Mouse (Mus musculus): ENCODE data around the gene Atn1. TPM values are rescaled to one million over a fixed set of nuclear protein-coding genes. Genes with fewer than 3 reads are reported as not detected.

Atn1 gene
- 10 to 100 TPM; 28.0 to 34.6 TPM for total RNA-seq (2023)

DNA sequence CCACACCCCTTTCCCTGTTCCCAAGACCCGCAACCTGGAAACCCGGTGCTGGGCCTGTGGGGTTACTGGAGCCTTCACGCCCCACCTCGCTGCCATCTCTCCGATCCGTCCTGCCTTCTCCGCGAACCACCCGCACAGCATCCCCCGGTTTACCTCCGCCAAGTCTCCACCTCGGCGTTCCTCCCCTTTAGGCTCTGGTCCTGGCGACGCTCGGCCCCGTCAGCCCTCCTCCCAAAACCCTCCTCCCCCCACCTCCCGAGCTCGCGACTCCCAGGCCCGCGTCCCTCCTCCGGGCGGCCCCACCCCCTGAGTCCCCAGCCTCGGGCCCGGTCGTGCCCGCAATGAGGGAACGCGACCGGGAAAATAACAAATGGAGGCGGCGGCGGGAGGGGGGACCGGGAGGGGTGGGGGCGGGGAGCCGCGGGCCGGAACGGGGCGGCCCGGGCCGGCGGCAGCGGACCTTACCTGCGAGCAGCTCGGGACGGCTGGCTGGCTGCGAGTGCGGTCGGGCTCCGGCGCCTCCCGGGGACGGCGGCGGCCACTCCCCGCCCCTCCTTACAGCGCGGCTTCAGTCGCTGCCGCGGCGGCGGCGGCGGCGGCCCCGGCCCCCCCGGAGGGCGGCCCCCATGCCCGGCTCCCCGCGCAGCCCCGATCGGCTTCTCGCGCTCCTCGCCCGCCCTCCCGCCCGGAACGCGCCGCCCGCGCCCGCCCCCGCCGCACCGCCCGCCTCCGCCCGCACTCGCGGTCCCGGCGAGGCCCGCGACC, at the start of gene Atn1, which contains the start of gene Gm45234:
Atn1 (minus strand) TSS at position 694 of the 765 bp plus-strand sequence.
Gm45234 (minus strand) TSS at position 191 of the 765 bp plus-strand sequence.

DNA sequence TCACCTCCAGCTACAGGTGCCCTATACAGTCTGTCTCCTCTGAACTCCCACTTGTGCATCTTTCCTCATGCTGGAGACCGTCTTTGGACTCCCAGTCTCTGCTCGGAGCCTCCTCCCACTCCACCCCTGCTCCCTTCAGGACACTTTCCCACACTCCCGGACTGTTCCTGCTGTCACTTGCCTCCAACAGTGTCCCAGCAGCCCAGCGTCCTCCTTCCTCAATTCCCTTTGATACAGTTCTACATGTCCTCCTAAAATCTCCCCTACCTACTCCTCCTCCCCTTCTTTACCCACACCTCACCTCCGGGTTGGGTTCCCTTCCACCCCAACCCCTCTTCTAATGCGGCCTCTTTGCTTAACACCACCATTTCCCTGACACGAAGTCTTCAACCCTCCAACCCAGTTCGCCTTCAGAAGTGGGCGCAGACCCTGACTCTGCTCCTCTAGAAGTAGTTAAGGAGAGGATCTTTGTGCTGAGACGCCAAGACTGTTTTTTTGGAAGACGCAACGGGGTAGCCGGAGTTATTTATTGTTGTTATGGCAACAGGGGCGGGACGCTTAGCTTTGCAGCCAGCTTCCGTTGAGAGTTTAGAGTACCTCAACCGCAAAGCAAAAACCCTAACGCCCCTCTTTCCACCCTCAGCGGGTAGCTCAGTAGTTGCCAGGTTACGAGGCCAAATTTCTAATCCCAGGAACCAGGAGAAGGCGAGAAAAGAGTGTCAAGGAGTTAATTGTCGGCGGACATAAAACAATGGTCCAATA, 23.1 kb upstream of the Atn1 start, which contains the start of gene Lrrc23:
Lrrc23 (minus strand) TSS at position 506 of the 762 bp plus-strand sequence.

DNA sequence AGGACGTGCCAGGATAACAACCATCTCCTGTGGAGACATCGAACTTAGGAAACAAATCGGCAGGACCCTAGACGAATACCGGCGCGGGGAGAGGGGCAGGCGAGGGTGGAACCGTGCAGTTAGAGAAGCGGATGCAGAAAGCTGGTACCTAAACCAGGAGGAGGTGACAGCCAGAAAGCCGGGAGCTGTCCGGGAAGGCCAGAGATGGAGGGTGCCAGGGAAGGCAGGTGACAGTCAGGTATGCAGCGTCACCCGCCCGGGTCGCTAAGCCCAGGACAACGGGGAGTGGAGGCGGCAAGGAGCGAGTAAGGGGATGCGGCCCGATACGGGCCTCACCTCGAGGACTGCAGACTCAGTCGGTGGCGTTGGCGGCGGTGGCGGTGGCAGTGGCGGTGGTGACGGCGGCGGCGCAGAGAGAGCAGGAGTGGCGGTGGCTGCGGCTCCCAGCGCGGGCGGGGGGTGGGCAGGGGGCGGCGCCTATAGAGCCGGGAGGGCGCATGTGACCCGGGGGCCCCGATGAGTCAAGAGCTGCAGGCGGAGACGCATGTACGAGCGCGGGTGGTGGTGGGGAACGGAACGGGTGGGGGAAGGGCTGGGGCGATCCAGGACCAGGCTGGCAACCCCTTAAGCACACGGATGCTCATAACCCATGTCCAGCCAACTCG, 12.9 kb upstream of the Atn1 start, which contains the start of gene Eno2:
Eno2 (minus strand) TSS at position 573 of the 665 bp plus-strand sequence.

DNA sequence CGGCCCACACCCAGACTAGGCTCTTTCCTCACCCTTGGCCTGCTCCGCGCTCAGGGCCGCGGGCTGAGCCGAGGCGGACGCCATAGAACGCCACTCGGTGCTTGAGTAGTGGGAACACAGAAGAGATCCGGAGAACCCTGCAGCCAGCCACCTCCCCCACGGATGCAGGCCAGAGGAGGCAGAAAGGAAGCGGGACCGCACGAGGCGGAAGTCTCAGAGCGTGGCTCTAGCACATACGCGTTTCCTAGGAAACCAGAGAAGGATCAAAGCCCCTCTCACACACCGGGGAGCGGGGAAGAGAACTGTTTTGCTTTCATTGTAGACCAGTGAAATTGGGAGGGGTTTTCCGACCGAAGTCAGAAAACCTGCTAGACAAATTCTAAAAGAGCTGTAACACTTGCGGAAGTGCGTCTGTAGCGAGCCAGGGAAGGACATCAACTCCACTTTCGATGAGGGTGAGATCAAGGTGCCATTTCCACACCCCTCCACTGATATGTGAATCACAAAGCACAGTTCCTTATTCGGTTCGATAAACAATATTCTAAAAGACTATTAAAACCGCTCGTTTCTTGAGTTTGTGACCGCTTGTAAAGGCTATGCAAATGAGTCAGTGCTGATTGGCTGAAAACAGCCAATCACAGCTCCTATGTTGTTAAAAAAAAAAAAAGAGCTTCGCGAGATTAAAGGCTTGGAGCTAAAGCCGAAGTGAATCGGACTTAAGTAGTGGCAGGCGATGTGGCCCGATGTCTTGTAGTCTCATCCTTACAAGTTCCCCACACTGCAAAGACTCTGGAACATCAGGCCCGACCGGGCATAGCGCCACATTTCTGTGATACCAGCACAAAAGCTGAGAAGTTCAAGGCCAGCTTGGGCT, 15.2 kb downstream of the Atn1 start, which contains the start of gene Grcc10:
Grcc10 (minus strand) TSS at position 487 of the 874 bp plus-strand sequence.

DNA sequence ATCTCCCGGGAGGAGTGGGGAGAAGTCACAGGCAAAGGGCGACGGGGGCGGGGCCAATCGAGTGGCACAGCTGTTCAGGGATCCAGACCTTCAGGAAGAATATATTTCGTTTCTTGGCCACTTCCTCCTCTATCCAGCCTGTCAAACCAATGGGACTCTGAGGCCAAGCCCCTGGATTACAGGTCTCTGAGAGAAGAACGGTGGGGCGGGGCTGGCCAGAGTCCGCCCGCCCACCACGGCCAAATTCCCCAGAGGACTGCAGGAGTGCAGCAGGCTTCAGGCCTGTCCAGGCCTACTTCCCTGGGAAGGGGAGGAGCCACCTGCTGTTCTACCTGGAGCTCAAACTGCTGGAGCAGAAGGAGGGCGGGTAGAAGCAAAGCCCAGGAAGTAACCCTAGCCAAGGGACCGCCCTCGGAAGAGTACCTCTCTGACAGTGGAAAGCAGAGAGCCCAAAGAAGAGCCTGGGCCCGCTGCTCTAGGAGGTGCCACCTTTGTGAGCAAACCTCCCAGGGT, 17.8 kb downstream of the Atn1 start, which contains the start of gene Ptpn6:
Ptpn6 (minus strand) TSS at position 204 of the 513 bp plus-strand sequence.

DNA sequence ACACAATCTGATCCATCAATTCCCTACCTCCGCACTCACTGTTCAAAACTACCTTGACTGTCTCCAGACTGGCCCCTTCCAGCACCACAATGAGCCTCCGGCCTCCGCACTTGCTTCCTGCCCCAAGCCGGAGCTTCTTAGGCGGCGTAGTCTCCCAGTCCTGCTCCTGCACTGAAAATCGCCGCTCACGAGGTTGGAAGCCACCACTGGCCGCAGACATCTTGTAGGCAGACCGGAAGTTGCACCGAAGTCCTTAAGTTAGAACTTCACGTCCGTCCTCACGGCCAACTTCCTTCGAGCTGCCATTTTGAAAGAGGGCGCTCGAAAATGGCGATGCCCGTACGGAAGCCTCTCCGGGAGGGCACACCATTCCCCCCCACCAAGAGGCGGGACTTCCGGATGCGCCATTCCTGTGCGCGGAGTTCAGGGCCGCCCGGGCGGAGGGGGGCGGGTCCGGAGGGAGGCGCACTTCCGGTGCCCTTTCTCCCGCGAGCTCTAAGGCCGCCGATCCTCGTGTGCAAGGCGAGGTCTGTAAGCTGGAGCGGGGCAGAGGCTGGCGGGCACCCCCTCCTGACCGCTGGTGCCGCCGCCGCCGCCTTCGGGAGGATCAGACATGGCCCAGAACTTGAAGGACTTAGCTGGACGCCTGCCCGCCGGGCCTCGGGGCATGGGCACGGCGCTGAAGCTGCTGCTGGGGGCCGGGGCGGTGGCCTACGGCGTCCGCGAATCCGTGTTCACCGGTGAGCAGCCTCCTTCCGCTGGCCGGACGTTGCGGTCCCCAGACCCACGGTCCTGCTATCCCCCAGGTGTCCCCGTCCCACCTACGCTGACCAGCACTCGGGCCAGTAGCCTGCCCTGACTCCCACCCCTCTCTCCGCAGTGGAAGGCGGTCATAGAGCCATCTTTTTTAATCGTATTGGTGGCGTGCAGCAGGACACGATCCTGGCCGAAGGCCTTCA, 44.2 kb downstream of the Atn1 start, which contains the start of the genes Emg1 and Phb2:
Emg1 (minus strand) TSS at position 355 of the 959 bp plus-strand sequence.
Phb2 (plus strand) TSS at position 513 of the 959 bp plus-strand sequence.

Other genes starting within 250 kb of the Atn1 start
- gene C1ra, start 244.1 kb downstream of the Atn1 start, total RNA-seq (2023): 1 to 10 TPM; 5.3 TPM
- not detected for gene C1s1, start 214.2 kb downstream of the Atn1 start, total RNA-seq (2023)
- under 1 TPM; 0.71 to 0.80 TPM for gene C1rb, start 186.2 kb downstream of the Atn1 start, total RNA-seq (2023)
- gene C1s2, start 120.4 kb downstream of the Atn1 start, total RNA-seq (2023): not detected
- 10 to 100 TPM; 39.7 to 48.9 TPM for gene Lpcat3, start 93.5 kb downstream of the Atn1 start, total RNA-seq (2023)
- gene Emg1, start 44.3 kb downstream of the Atn1 start, total RNA-seq (2023): 10 to 100 TPM; 49.4 to 59.1 TPM
- 100 to 1,000 TPM; 104 to 117 TPM for gene Phb2, start 44.2 kb downstream of the Atn1 start, total RNA-seq (2023)
- gene Ptpn6, start 17.8 kb downstream of the Atn1 start, total RNA-seq (2023): 100 to 1,000 TPM; 415 to 423 TPM
- gene Grcc10, start 15.2 kb downstream of the Atn1 start, total RNA-seq (2023): 100 to 1,000 TPM; 118 to 130 TPM
- not detected for gene Gm45234, start 503 bp downstream of the Atn1 start, total RNA-seq (2023)
- not detected for gene Eno2, start 13.1 kb upstream of the Atn1 start, total RNA-seq (2023)
- not detected for gene Lrrc23, start 23.2 kb upstream of the Atn1 start, total RNA-seq (2023)
- gene Spsb2, start 52.1 kb upstream of the Atn1 start, total RNA-seq (2023): 10 to 100 TPM; 22.1 to 22.7 TPM
- 100 to 1,000 TPM; 120 to 136 TPM for gene Tpi1, start 57.8 kb upstream of the Atn1 start, total RNA-seq (2023)
- gene Usp5, start 73.0 kb upstream of the Atn1 start, total RNA-seq (2023): 10 to 100 TPM; 59.3 TPM
- 10 to 100 TPM; 63.3 to 71.4 TPM for gene Cdca3, start 73.0 kb upstream of the Atn1 start, total RNA-seq (2023)
- not detected for gene Gnb3, start 83.8 kb upstream of the Atn1 start, total RNA-seq (2023)
- under 1 TPM; 0.42 to 0.64 TPM for gene P3h3, start 101.2 kb upstream of the Atn1 start, total RNA-seq (2023)
- not detected for gene Gpr162, start 107.5 kb upstream of the Atn1 start, total RNA-seq (2023)
- under 1 TPM; 0.20 to 0.29 TPM for gene Cd4, start 131.7 kb upstream of the Atn1 start, total RNA-seq (2023)
- gene Lag3, start 155.2 kb upstream of the Atn1 start, total RNA-seq (2023): under 1 TPM; 0.37 to 0.73 TPM
- 100 to 1,000 TPM; 106 to 150 TPM for gene Ptms, start 163.6 kb upstream of the Atn1 start, total RNA-seq (2023)
- 10 to 100 TPM; 92.0 to 97.0 TPM for gene Mlf2, start 174.9 kb upstream of the Atn1 start, total RNA-seq (2023)
- 10 to 100 TPM; 17.3 to 22.6 TPM for gene Cops7a, start 209.0 kb upstream of the Atn1 start, total RNA-seq (2023)
- gene Pianp, start 240.2 kb upstream of the Atn1 start, total RNA-seq (2023): not detected

All from neutrophil, adult 59 days (primary cell).